Mouse (Mus musculus) heart, adult 2 months (tissue): ENCODE results near the gene Elf1.

ENCODE experiments used
- CTCF ChIP-seq: fragments of 200-600 bp; IDR thresholded peaks from 2 replicates; pipeline ENCODE4 v1.8.1; 2022; ENCODE audit warnings: antibody characterized with exemption, mild to moderate bottlenecking, moderate library complexity
- POLR2A ChIP-seq: fragments of 200-500 bp; IDR thresholded peaks from 2 replicates; pipeline ENCODE4 v1.6.1; 2011; ENCODE audit warnings: mild to moderate bottlenecking, low read depth, low read length, control low read depth; ENCODE audit not compliant: insufficient read depth

- TF ChIP-seq CTCF (no peak), POLR2A (no peak)
Measured at GRCm38 (mm10) chr14:79521056-79521455, 40.1 kb downstream of the Elf1 start.
